Mouse (Mus musculus) heart, postnatal 0 days (tissue): ENCODE measurements around the gene Cyp4a32.
"Not testable (repeated sequence)": the region's sequence is repeated elsewhere in the genome, so short reads cannot be mapped to it uniquely, and the experiment has no call there.

Source experiments
- CTCF ChIP-seq: IDR thresholded peaks from 2 replicates; pipeline ENCODE4 v1.5.1; 2016; ENCODE audit warnings: antibody characterized with exemption, control low read depth, low read depth
- EP300 ChIP-seq: IDR thresholded peaks from 2 replicates; pipeline ENCODE4 v1.6.1; 2016; ENCODE audit warnings: antibody characterized with exemption, low read depth

DNA sequence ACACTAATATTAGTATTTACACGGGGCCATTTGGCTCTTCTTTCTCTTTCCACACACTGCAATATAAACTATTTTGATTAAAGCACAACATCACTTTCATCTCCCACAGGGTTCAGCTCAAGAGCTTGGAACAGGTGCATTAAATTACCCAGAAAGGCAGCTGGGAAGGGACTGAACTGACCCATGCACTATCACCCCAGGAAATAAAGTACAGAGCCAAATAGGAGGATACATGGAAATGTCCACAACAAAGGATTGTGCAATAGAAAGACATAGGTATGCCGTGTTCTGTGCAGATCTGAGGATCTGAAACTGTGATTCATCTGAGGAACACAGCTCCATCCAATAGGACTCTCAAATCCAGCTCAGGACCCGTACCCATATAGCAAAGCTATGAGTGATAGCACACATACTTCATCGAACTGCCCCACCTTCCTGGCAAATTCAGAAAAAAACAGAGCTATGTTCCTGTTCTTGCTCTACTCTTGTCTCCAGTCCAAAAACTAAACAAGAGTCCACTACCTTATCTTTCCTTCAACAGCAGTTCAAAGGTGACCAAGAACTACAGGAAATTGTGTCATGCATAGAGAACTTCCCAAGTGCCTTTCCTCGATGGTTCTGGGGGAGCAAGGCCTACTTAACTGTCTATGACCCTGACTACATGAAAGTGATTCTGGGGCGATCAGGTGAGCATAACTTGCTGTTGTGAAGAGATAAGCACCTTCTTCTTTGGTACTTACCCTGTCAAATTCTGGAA, 36.1 kb upstream of the Cyp4a32 start:
- TF ChIP-seq CTCF, EP300: not testable (repeated sequence)
